Mouse (Mus musculus) layer of hippocampus, adult 18-20 months (tissue): Measurements from ENCODE around the gene Smyd4. TPM values are rescaled to one million over a fixed set of nuclear protein-coding genes. Genes with fewer than 3 reads are reported as not detected.

Source experiments
- DNase-seq, 2 experiments: peaks; one replicate each; pipeline ENCODE4 v3.0.0; 2022; ENCODE audit warnings: low spot score in 2 of 2
- microRNA-seq, 2 experiments: library from miRNA; unstranded; fragments of <30 nt; microRNA quantifications; one replicate each; pipeline ENCODE4 v1.2.0; 2021
- total RNA-seq, 2 experiments: library from RNA; stranded (reverse); gene quantifications; 2 replicates each; pipeline ENCODE4 v1.2.3; 2021

Smyd4 gene
- total RNA-seq, 2 experiments from 2014 or later: 14.9 to 16.8 TPM

GRCm38 (mm10) chr11:75452081-75452480 lies 103.8 kb downstream of the Smyd4 start:
- no peak for DNase-seq

GRCm38 (mm10) chr11:75452812-75453557 lies 104.8 kb downstream of the Smyd4 start:
- no peak for DNase-seq

GRCm38 (mm10) chr11:75453991-75454930 lies 106.0 kb downstream of the Smyd4 start, which contains the start of gene Wdr81:
Gene Wdr81, minus strand, starts transcription at chr11:75454717.
- peak; percentile 83 to 92 for DNase-seq

Small RNA genes within 50 kb of the gene (microRNA-seq; reads per million reads assigned to microRNA genes)
- 0 reads per million in 2 experiments for gene Gm47300

Other genes starting within 250 kb of the Smyd4 start
- gene Hic1, start 178.9 kb upstream of the Smyd4 start, total RNA-seq: 1 to 10 TPM; 2.7 to 3.3 TPM
- 10 to 100 TPM; 18.3 to 20.5 TPM for gene Ovca2, start 169.6 kb upstream of the Smyd4 start, total RNA-seq
- 10 to 100 TPM; 33.2 to 33.9 TPM for gene Dph1, start 157.2 kb upstream of the Smyd4 start, total RNA-seq
- 100 to 1,000 TPM; 109 to 117 TPM for gene Rtn4rl1, start 154.7 kb upstream of the Smyd4 start, total RNA-seq
- 10 to 100 TPM; 63.7 to 68.1 TPM for gene Rpa1, start 109 bp upstream of the Smyd4 start, total RNA-seq
- gene Serpinf1, start 74.3 kb downstream of the Smyd4 start, total RNA-seq: 10 to 100 TPM; 10.6 to 15.4 TPM
- under 1 TPM; 0.53 to 0.59 TPM for gene Serpinf2, start 91.2 kb downstream of the Smyd4 start, total RNA-seq
- 10 to 100 TPM; 21.6 to 23.3 TPM for gene Wdr81, start 106.3 kb downstream of the Smyd4 start, total RNA-seq
- gene Tlcd2, start 113.3 kb downstream of the Smyd4 start, total RNA-seq: under 1 TPM in 1 of 2 experiments, not detected in 1; 0.89 TPM
- 100 to 1,000 TPM; 132 to 133 TPM for gene Prpf8, start 138.4 kb downstream of the Smyd4 start, total RNA-seq
- 1 to 10 TPM in 1 of 2 experiments, under 1 TPM in 1; 0.74 to 1.5 TPM for gene Rilp, start 161.7 kb downstream of the Smyd4 start, total RNA-seq
- gene Scarf1, start 165.1 kb downstream of the Smyd4 start, total RNA-seq: 1 to 10 TPM; 1.0 to 1.1 TPM
- 10 to 100 TPM; 44.2 to 51.3 TPM for gene Slc43a2, start 183.3 kb downstream of the Smyd4 start, total RNA-seq
- gene Pitpna, start 239.7 kb downstream of the Smyd4 start, total RNA-seq: 100 to 1,000 TPM; 279 to 288 TPM